Mouse (Mus musculus): ENCODE data around the gene Dusp13. TPM values are rescaled to one million over a fixed set of nuclear protein-coding genes. Genes with fewer than 3 reads are reported as not detected.

Dusp13 gene
- not detected in 2 replicates for polyA plus RNA-seq (2015; fragmentation: Nextera tagmentation; extraction: Ambion mirVana)

DNA sequence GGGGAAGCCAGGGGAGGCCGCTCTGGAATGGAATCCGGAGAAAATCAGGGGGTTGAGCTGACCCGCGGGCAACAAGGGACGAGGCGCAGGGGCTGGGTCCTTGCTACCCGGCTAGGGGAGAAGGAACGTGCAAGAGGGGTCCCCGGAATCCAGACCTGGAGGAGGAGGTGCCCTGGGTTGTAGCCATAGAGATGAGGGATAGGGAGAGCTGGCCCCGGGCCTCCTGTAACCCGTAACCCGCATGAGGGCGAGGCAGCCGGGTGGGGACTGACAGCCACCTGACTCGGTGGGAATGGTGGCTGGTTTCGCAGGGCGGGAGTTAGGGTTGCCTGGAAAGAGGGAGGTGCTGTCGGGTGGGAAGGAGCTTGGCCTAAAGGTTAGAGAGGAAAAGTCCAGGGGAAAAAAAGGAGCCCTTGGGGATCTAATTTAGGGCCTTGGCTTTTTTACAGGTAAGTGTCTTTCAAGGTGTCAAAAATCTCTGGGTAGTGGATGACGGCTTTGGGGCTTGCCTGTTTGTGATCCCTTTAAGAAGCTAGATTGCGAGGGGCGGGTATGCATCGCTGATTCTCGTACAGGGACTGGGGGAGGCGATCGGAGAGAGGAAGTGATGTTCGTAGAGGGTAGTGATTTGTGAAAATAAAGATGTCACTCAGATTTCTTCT lies at the start of gene Dusp13:
TSS of gene Dusp13 (minus strand) at position 301 of the 662 bp plus-strand sequence.
- Histone ChIP-seq H3K9ac (peak within 1 kb of the TSS; percentile 92), H3K4me1 (replicated peaks) (peaks cover 15% of the 10 kb centered on the region), H3K36me3 (no peaks in the 10 kb centered on the region), H3K27me3 (no peaks in the 10 kb centered on the region), H3K4me3 (peak within 1 kb of the TSS; percentile 82), H3K4me2 (peak within 1 kb of the TSS; percentile 55), H3K27ac (replicated peaks) (peak within 1 kb of the TSS; percentile 87), H3K9me3 (no peaks in the 10 kb centered on the region)
- WGBS, result under 1% methylated on average over 26 of the region's 26 CpGs
- peak; percentile 74 for ATAC-seq (ENCODE audit: low FRiP score, low read depth)

DNA sequence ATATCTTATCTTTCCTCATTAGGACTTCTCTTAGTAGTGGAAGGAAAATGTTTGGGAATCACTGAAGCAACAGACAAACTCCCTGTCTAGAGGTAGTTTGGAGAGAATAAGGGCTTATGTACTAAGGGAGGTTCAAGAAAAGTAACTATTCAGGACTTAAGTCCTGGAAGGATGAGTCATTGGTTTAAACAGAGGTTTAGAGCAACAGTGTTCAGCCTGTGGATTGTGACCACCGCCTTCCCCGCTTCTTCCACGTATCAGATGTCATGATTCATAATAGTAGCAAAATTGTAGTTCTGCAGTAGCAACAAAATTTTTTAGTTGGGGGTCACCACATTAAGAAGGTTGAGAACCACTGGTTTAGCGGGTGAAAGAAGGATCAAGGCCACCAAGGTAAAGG lies 49.7 kb upstream of the Dusp13 start:
- no peaks in the 10 kb centered on the region for H3K9me3 ChIP-seq
- H3K4me2 ChIP-seq, result no peak overlapping the region
- no peak overlapping the region for H3K9ac ChIP-seq
- no peak overlapping the region for H3K4me3 ChIP-seq
- 97% methylated on average over 4 of the region's 4 CpGs for WGBS
- no peak for ATAC-seq (ENCODE audit: low FRiP score, low read depth)
- no peaks in the 10 kb centered on the region for H3K27me3 ChIP-seq
- no peaks in the 10 kb centered on the region for H3K4me1 ChIP-seq (replicated peaks)
- peaks cover 3% of the 10 kb centered on the region; the same call in 1 of the 2 replicates for H3K36me3 ChIP-seq
- H3K27ac ChIP-seq (replicated peaks), result no peak overlapping the region

DNA sequence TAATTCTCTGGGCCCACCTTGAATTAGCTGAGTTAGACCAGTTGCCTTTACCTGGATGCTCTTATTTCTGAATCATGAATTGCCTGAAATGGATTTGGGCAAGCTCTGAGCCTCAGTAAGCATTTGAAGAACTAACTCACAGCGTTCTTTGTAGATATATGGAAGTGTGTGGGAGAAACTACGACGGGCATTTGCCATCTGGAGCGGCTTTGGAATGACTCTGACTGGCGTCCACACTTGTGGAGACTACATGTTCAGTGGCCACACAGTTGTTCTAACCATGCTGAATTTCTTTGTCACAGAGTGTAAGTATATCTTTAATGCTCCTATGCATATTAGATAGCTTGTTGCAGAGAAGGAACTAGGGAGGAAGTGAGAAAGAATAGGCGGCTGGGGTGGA lies 41.3 kb upstream of the Dusp13 start:
- ATAC-seq (ENCODE audit: low FRiP score, low read depth), result no peak
- H3K9ac ChIP-seq, result no peak overlapping the region
- no peak overlapping the region for H3K27ac ChIP-seq (replicated peaks)
- no peaks in the 10 kb centered on the region for H3K4me1 ChIP-seq (replicated peaks)
- no peak overlapping the region for H3K4me2 ChIP-seq
- no peak overlapping the region for H3K4me3 ChIP-seq
- no peaks in the 10 kb centered on the region for H3K9me3 ChIP-seq
- 95% methylated on average over 6 of the region's 6 CpGs for WGBS
- peaks cover 5% of the 10 kb centered on the region; the same call in 1 of the 2 replicates for H3K36me3 ChIP-seq
- no peaks in the 10 kb centered on the region for H3K27me3 ChIP-seq

DNA sequence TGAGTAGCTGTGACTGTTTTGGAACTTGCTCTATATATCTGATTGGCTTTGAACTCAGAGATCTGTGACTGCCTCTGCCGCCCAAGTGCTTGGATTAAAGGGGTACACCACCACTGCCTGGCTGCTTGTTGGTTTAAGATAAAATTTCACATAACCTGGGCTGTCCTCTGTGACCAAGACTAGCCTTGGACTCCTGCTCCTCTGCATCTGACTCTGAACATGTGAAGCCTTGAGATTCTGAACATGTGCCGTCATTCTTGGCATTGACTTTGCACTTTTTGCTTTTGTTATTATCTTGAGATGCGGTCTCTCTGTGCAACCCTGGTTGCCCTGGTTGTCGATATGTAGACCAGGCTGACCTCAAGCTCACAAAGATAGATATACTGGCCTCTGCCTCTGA lies 40.7 kb upstream of the Dusp13 start:
- Histone ChIP-seq H3K27ac (replicated peaks) (no peak overlapping the region), H3K27me3 (no peaks in the 10 kb centered on the region), H3K4me3 (no peak overlapping the region), H3K36me3 (peaks cover 5% of the 10 kb centered on the region; the same call in 1 of the 2 replicates), H3K4me1 (replicated peaks) (no peaks in the 10 kb centered on the region), H3K9me3 (no peaks in the 10 kb centered on the region), H3K4me2 (no peak overlapping the region), H3K9ac (no peak overlapping the region)
- 91% methylated on average over 4 of the region's 4 CpGs for WGBS
- no peak for ATAC-seq (ENCODE audit: low FRiP score, low read depth)

DNA sequence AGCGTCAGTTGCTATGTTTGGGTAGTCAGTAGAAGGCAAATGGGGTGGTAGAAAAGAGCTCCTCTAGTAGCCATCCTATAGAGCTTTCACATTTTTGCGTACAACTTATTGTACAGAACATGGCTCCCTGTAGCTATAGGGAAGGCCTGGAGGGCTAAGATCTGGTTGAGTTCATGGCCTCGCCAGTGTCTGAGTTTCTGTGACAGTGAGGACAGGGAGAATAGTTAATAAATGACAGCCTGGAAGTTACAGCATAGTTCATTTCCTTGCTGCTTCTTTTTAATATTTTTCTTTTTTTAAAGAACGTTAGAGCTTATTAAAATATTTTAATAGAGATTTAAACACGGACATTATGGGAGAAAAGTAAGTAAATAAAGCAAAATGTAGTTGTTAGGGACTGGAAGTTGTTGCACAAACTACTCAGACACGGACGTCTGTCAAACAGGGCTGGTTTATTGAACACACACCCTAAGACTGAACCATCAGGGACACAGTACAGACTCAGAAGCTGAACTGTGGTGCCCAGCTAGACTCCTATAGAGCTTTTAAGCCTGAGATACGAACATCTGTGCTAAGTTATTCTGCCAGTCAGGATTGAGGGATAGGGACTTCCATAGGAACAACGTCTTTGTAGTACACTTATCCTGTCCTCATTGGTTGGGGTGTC lies 39.7 kb upstream of the Dusp13 start:
- H3K9ac ChIP-seq, result no peak overlapping the region
- ATAC-seq (ENCODE audit: low FRiP score, low read depth), result no peak
- H3K27ac ChIP-seq (replicated peaks), result no peak overlapping the region
- no peak overlapping the region for H3K4me2 ChIP-seq
- WGBS, result 93% methylated on average over 9 of the region's 9 CpGs
- peaks cover 8% of the 10 kb centered on the region; the same call in 1 of the 2 replicates for H3K36me3 ChIP-seq
- H3K9me3 ChIP-seq, result no peaks in the 10 kb centered on the region
- H3K27me3 ChIP-seq, result no peaks in the 10 kb centered on the region
- H3K4me1 ChIP-seq (replicated peaks), result no peaks in the 10 kb centered on the region
- H3K4me3 ChIP-seq, result no peak overlapping the region

DNA sequence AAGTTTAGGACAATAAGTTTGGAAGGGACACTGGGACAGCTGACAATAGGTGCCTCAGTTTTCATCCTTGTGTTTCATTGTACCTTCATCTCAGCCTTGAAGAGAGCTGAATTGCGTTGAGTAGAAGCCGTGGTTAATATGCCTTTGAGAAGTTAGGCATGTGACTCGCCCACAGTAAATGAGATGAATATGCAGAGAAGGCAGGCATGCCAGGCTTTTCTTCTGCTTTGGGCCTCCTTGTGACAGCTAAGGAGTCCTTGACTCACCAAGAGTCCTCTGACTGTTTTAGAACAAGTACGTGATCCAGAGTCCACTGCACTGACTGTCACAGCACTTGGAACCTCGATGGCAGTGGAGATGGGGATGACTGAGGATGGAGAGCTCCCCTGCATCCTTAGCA lies 37.1 kb upstream of the Dusp13 start:
- 94% methylated on average over 5 of the region's 5 CpGs for whole genome bisulfite sequencing
- no peak overlapping the region for H3K27ac ChIP-seq (replicated peaks)
- no peaks in the 10 kb centered on the region for H3K9me3 ChIP-seq
- no peaks in the 10 kb centered on the region for H3K4me1 ChIP-seq (replicated peaks)
- ATAC-seq (ENCODE audit: low FRiP score, low read depth), result no peak
- no peaks in the 10 kb centered on the region for H3K27me3 ChIP-seq
- H3K9ac ChIP-seq, result no peak overlapping the region
- H3K4me3 ChIP-seq, result no peak overlapping the region
- peaks cover 17% of the 10 kb centered on the region for H3K36me3 ChIP-seq
- H3K4me2 ChIP-seq, result no peak overlapping the region

DNA sequence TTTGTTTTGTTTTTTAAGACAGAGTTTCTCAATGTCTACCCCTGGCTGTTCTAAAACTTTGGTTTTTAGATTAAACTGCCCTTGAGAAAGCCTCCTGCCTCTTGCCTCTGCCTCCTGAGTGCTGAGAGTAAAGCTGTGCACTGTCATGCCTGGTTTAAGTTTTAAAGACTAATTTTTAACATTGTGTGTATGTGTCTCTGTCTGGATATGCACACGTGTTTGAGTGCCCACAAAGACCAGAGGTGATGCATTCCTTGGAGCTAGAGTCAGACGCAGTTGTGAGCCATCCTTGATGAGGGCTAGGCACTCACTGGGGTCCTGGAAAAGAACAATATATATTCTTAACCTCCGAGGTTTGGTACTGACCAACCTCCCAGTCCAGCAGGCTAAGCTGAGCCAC lies 36.4 kb upstream of the Dusp13 start:
- no peak overlapping the region for H3K27ac ChIP-seq (replicated peaks)
- H3K9ac ChIP-seq, result no peak overlapping the region
- H3K4me2 ChIP-seq, result no peak overlapping the region
- H3K4me1 ChIP-seq (replicated peaks), result no peaks in the 10 kb centered on the region
- ATAC-seq (ENCODE audit: low FRiP score, low read depth), result no peak
- H3K4me3 ChIP-seq, result no peak overlapping the region
- H3K36me3 ChIP-seq, result peaks cover 13% of the 10 kb centered on the region
- H3K9me3 ChIP-seq, result no peaks in the 10 kb centered on the region
- H3K27me3 ChIP-seq, result no peaks in the 10 kb centered on the region
- WGBS, result 86% methylated on average over 3 of the region's 3 CpGs

DNA sequence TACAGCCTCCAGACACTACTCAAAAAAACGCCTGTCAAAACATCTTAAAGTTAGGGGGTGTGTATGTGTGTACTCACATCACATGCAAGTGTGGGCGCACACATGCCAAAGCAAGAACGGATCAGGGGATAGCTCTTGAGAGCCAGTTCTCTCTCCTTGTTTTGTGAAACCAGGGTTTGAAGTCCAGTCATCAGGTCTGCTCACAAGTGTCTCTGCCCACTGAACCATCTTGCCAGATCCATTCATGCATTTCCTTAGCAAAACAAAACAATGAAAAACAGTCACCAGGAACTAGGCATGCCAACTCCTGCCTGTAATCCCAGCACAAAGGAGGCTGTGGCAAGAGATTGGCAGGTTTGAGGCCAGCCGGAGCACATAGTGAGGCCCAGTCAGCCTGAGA lies 35.5 kb upstream of the Dusp13 start:
- WGBS, result 75% methylated on average over 4 of the region's 4 CpGs
- Histone ChIP-seq H3K27me3 (no peaks in the 10 kb centered on the region), H3K9me3 (no peaks in the 10 kb centered on the region), H3K4me3 (no peak overlapping the region), H3K9ac (no peak overlapping the region), H3K27ac (replicated peaks) (no peak overlapping the region), H3K36me3 (peaks cover 13% of the 10 kb centered on the region), H3K4me2 (no peak overlapping the region), H3K4me1 (replicated peaks) (no peaks in the 10 kb centered on the region)
- ATAC-seq (ENCODE audit: low FRiP score, low read depth), result no peak

DNA sequence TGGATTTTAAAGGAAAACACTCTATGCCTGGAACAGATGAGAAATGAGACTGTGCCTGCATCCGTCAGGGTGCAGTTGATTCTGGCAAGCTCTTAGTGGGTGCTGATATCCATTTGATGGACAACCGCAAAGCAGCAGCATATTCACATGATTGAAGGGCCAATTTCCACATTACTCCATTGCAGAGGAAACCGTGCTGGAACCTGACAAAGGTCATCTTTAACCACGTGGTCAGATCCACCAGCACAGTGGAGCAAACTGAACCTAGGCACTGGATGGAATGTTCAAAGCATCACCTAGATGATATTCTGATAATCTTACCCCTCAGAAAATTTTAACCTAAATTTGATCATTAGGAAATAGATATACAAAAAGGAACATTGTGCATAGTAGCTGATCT lies 25.2 kb upstream of the Dusp13 start:
- peaks cover 7% of the 10 kb centered on the region; the same call in 1 of the 2 replicates for H3K36me3 ChIP-seq
- no peak overlapping the region for H3K9ac ChIP-seq
- no peaks in the 10 kb centered on the region for H3K27me3 ChIP-seq
- H3K4me3 ChIP-seq, result no peak overlapping the region
- ATAC-seq (ENCODE audit: low FRiP score, low read depth), result no peak
- H3K4me2 ChIP-seq, result no peak overlapping the region
- 92% methylated on average over 4 of the region's 4 CpGs for WGBS
- no peaks in the 10 kb centered on the region for H3K4me1 ChIP-seq (replicated peaks)
- H3K9me3 ChIP-seq, result no peaks in the 10 kb centered on the region
- no peak overlapping the region for H3K27ac ChIP-seq (replicated peaks)

DNA sequence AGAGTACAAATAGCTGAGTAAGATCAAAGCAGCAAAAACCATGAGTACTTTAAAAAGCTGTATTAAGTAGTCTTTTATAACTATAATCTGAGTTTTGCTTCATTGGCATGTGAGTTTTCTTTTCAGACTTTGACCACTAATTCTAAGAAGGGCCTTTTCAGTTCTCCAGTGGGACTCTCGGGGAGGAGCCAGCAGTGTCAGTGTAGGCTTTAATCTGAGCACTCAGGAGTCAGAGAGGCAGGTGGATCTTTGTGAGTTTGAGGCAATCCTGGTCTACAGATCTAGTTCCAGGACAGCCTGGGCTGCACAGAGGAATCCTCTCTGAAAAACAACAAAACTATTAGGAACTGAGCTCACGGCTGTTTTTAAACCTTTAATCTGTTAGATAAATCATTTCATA lies 23.0 kb upstream of the Dusp13 start:
- Histone ChIP-seq H3K36me3 (peaks cover 2% of the 10 kb centered on the region; the same call in 1 of the 2 replicates), H3K9ac (no peak overlapping the region), H3K4me2 (no peak overlapping the region), H3K27ac (replicated peaks) (no peak overlapping the region), H3K4me1 (replicated peaks) (no peaks in the 10 kb centered on the region), H3K9me3 (no peaks in the 10 kb centered on the region), H3K27me3 (no peaks in the 10 kb centered on the region), H3K4me3 (no peak overlapping the region)
- 76% methylated on average over 2 of the region's 2 CpGs for WGBS
- ATAC-seq (ENCODE audit: low FRiP score, low read depth), result no peak

DNA sequence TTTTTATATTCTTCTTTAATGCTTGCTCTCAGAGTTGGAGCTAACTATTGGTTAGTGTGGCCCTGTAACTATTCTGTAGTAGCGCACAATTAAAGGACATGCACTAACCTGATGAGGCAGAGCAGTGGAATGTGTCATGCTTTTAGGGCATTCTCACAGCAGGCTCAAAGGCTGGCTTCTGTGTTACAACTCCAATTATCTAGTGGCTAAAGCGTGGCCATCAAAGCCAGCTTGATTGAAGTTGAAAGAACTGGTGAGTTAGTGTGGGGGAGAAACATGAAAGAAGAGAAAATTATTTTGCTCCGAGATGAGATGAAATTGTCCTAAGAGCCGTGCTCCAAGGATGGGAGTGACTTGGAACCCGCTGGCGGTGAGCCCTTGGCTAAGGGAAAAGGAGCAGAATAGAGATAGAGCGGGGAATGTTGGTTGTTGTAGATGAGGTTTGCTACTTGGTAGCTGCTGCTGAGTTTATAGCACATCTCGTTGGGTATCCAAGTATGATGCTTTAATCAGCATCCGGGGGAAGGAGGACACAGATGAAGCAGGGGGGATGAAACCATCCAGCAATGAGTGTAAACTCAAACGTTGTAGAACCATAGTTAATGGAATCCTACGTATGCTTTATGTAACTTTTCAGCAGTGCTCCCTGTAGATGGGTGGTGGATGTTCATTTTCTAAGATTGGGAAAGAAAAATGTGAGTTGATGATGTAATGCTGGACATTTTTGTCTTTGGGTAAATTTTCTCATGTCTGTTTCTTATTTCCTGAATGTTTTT lies 21.7 kb upstream of the Dusp13 start:
- H3K27ac ChIP-seq (replicated peaks), result no peak overlapping the region
- H3K4me1 ChIP-seq (replicated peaks), result peaks cover 8% of the 10 kb centered on the region
- no peak overlapping the region for H3K4me3 ChIP-seq
- WGBS, result 80% methylated on average over 11 of the region's 11 CpGs
- no peaks in the 10 kb centered on the region for H3K27me3 ChIP-seq
- H3K4me2 ChIP-seq, result no peak overlapping the region
- no peaks in the 10 kb centered on the region; the same call in 1 of the 2 replicates for H3K36me3 ChIP-seq
- no peaks in the 10 kb centered on the region for H3K9me3 ChIP-seq
- no peak overlapping the region for H3K9ac ChIP-seq
- no peak for ATAC-seq (ENCODE audit: low FRiP score, low read depth)

DNA sequence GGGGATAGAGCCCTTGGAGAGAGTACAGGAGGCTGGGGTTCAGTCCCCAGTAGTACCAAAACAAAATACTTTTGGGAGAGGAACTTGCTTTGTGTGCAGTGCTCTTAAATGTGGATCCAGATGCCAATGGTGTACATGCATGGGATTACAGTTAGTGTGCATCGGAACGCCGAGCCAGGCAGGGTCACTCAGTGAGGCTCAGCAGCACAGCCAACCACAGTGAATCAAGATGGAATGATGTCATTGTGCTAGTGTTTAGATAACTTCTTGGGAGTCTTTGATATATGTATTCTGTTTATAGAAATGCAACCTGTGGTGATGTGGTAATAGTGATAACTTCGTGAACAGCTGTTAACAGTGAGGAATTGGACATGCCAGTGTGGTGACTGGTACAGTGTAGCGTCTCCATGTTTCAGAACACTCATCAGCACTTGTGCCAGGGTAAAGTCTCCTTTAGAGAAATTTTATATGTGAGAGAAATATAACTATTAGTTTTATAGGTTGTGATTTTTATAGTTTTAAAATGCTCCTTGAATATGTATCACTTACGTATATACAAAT lies 15.5 kb upstream of the Dusp13 start:
- Histone ChIP-seq H3K9me3 (no peaks in the 10 kb centered on the region), H3K4me2 (no peak overlapping the region), H3K4me1 (replicated peaks) (peaks cover 11% of the 10 kb centered on the region), H3K4me3 (no peak overlapping the region), H3K36me3 (no peaks in the 10 kb centered on the region), H3K27ac (replicated peaks) (no peak overlapping the region), H3K27me3 (no peaks in the 10 kb centered on the region), H3K9ac (no peak overlapping the region)
- no peak for ATAC-seq (ENCODE audit: low FRiP score, low read depth)
- 92% methylated on average over 6 of the region's 6 CpGs for WGBS

All from hindbrain, embryonic 15.5 days (tissue).